Mouse (Mus musculus): ENCODE measurements at regions not wholly inside any gene's neighbourhood (a gene's known extent, or its start where the extent isn't known, plus 50 kb on each side); places are given as distances from the start of the nearest gene placed in this dataset.

- DNase-seq (ENCODE audit: low read depth, low spot score) = no peak
These were observed 233.3 kb downstream of the Foxa2 start for GRCm38 (mm10) chr2:147813516-147813915.

DNA sequence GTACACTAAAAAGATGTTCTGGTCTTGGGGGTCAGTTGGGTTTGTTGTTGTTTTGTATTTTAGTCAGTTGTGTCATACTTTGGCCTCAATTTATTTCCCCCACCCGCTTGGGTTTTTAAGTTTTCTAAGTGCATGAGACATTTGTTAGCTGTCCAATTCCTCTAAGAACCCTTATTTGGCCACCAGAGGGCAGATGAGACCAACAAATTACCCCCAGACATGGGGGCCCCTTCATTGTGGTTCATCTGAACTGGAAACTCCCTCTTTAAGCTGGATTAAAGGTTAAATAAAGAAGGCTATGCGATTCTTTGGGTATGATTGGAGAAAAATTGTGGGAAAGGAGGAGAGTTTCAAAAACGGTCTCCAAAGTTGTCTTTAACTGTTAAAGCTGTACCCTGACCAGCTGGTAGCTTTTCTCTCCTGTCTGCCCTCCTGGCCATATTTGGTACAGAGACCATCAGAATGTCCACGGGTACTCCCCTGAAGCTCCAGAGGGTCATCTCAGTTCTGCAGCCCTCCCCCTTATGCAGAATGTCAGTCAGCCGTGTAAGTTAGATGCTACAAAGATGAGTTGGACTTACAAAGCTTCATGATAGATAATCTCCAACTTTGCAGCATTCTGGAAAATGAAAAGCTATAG, 238.6 kb downstream of the Foxa2 start:
- DNase-seq (ENCODE audit: low read depth, low spot score) = no peak

DNA sequence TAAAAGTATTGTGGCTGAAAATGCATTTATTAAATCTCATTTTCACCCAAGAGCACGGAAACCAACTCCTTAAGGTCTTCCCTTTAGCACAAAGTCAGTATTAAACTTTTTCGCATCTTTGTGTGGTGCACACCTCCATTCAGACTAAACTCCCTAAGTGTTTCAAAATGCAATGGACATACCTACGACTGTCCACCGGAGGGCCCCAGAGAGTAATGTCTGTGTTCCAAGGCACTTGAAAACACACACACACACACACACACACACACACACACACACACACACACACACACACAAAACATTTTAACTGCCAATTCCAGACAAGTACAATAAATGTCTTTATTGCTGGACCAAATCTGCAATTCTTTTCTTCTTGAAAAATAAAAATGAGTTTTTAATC, 243.7 kb downstream of the Foxa2 start:
- no peak for DNase-seq (ENCODE audit: low read depth, low spot score)

GRCm38 (mm10) chr2:147791434-147791833, 255.3 kb downstream of the Foxa2 start:
- DNase-seq (ENCODE audit: low read depth, low spot score) = no peak

- no peak for DNase-seq (ENCODE audit: low read depth, low spot score)
These were observed 256.9 kb downstream of the Foxa2 start for GRCm38 (mm10) chr2:147789877-147790276.

- DNase-seq (ENCODE audit: low read depth, low spot score) = peak; percentile 2
These were observed 257.5 kb downstream of the Foxa2 start for GRCm38 (mm10) chr2:147789268-147789667.

- DNase-seq (ENCODE audit: low read depth, low spot score) = no peak
These were observed 258.8 kb downstream of the Foxa2 start for GRCm38 (mm10) chr2:147788001-147788400.

DNA sequence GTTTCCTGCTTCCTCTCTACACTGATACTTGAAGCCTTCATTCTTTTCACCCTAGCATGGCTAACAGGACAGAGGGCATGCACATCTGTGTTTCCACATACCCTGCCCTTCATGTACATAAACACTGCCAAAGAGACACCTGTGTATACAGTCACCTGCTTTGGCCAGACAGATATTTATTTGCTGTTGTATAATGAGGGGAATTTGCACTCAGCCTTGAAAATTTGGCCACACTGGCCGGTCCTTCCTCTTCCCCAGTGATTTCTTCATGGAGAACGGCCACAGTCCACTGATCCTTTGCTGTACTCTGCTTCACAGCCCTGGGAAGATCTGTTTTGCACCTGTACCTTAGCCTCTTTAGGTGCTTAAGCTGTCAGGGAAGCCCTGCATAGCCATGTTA, 264.3 kb downstream of the Foxa2 start:
- DNase-seq (ENCODE audit: low read depth, low spot score) = no peak

DNA sequence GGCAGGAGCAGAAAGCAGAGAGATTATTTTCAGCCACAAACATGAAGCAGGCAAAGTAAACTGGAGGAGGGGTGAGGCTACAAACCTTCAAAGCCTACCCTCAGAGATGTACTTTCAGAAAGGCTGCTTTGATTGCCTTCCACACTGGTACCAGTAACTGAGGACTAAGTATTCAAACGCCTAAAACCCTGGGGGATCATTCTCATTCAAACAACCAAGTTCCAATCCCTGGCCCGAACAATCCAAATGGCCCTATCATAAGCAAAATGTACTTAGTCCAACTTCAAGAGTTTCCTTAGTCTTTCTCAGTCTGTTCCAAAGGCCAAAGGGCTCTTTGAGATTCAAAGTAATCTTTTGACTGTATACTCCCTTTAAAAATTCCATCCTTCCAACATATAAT, 270.5 kb downstream of the Foxa2 start:
- no peak for DNase-seq (ENCODE audit: low read depth, low spot score)

- no peak for DNase-seq (ENCODE audit: low read depth, low spot score)
These were observed 274.2 kb downstream of the Foxa2 start for GRCm38 (mm10) chr2:147772579-147772978.

GRCm38 (mm10) chr2:147753089-147753488, 293.7 kb downstream of the Foxa2 start:
- DNase-seq (ENCODE audit: low read depth, low spot score) = no peak

DNA sequence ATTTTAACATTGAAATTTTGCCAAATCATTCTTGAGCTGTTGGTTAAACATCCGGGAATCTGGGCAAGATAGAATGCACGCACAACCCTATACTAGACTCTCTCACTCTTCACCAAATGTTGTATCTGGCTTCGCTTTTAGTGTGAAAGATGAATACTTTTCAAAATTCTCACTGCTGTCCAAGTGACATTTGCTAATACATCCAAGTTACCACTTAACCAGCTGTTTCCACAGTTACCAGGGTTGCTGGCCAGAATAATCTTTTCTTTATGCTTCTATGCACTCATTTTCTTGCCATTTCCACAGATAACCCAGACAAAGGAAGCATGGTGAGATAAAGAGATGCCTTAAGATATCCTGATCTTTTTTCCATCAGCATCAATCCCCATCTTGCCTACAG, 294.9 kb downstream of the Foxa2 start:
- no peak for DNase-seq (ENCODE audit: low read depth, low spot score)

DNA sequence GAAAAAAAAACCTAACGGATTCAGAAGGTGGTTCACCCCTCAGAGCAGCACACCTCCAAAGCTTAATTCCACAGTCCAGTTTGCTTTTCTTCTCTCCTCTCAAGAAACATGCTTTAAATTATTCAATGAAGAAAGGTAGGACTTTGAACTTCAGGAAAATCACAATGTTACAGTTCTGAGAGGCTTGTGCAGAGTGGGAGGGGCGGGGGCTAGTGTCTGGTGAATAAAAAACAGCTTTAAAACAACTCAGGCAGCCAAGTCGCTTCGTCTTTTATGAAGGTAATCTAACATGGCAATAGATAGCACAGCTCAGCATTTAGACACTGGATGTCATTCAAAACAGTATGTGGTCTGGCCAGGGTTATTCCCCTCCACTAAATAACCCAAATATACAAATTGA, 298.8 kb downstream of the Foxa2 start:
- DNase-seq (ENCODE audit: low read depth, low spot score) = no peak

GRCm38 (mm10) chr2:147743908-147744307, 302.9 kb downstream of the Foxa2 start:
- DNase-seq (ENCODE audit: low read depth, low spot score) = no peak

DNA sequence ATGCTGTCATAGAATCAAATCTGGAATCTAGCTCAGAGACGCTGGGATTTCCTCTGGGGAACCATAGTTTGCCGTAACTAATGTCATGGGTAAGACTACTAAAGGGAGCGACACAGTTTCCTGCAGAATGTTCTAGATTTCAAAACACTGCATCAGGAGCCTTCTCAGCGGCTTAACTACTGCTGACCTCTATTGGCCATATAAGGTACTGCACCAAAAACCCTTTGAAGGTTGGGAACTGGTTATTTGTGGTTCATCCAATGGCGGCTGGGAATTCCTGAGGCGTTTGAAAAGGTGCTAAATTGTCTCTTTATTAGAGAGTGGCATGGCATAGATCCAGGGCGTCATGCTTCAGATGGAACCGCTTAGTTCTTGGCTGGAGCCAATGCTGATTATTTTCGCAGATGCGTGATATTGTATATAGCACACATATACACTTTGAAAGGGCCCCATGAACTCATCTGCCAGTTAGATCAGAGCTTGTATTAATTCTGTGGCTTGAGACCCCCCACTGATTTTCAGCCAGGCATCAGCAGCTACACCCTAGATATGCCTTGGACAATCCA, 308.4 kb downstream of the Foxa2 start:
- peak; percentile 18 for DNase-seq (ENCODE audit: low read depth, low spot score)

- no peak for DNase-seq (ENCODE audit: low read depth, low spot score)
These were observed 319.4 kb downstream of the Foxa2 start for GRCm38 (mm10) chr2:147727396-147727795.

GRCm38 (mm10) chr2:147718936-147719335, 327.8 kb downstream of the Foxa2 start:
- no peak for DNase-seq (ENCODE audit: low read depth, low spot score)

DNA sequence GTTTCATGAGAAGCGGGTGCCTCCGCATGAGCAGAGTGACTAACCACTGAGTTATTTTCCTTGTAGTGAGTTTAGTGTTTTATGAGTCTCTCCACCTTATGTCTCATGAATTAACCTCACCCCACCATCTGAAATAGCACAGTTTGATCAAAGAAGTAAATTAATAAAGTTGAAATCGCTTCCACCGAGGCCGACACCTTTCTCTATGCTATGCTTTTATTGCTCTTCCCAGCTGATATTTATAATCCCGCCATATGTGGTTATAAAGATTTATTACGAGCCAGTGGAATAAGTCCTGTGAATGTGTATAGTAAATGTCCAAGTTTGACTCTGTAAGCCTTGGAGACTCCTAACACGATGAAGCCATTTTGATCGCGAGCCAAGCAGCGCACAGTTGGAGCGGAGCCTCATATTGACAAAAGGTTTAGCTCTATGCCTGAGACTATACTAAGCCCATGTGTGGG, 329.3 kb downstream of the Foxa2 start:
- DNase-seq (ENCODE audit: low read depth, low spot score) = no peak

DNA sequence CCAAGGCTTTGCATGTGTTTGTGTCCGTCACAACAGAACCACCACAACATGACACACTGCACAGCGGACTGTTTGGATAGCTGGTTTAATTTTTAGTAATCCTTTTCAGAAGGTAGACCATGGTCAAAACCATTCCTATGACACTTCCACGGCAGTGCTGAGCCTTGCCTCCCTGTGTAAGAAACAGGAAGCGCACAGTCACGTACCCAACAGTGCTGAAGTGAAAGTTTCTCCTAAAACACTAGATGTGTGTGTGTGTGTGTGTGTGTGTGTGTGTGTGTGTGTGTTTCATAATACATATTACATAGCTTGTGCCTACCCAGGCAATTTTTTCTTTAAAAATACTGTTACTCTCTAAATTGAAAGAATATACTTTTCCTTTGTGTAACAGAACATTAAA, 331.0 kb downstream of the Foxa2 start:
- DNase-seq (ENCODE audit: low read depth, low spot score) = no peak

GRCm38 (mm10) chr2:147710593-147711265, 336.0 kb downstream of the Foxa2 start:
- DNase-seq (ENCODE audit: low read depth, low spot score) = no peak

- DNase-seq (ENCODE audit: low read depth, low spot score) = no peak
These were observed 337.0 kb downstream of the Foxa2 start for GRCm38 (mm10) chr2:147709799-147710198.

DNA sequence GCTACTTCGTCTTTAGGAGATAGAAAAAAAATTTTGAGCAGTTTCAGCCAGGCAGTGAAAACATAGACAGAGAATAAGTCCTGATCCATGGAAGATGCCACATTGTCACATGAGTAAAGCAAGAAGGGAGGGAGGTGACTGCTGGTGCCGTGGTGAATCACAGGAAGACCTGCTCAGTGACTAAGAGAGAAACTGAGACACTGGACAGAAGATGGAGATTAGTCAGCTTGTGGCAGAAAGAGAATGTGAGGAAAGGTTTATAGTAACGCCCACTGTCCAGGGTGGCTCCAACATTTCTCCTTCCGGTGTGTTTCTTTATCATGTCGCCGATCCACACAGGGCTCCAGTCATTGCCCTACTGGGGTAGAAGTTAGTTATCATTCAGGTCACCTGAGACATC, 339.6 kb downstream of the Foxa2 start:
- DNase-seq (ENCODE audit: low read depth, low spot score) = no peak

DNA sequence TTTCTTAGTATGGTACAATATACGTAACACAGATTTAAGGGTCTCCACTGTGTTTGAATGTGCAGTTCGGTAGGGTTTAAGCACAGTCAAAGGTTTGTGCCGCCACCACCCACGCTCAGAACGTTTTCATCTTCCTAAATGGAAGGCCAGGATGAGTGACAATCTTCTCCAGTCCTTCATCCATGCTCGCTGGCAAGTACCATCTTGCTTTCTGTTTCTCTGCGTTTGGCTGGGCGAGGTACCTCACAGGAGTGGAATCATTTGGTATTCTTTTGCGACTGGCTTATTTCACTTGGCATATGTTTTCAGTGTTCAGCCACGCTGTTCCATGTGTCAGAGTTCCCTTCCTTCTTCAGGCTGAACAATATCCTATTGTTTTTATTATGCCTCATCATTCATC, 342.3 kb downstream of the Pax1 start:
- no peak for DNase-seq (ENCODE audit: low read depth, low spot score)
